Comparison of ENCODE assay signal across 8 mouse cellular contexts in the genomic region with DNA sequence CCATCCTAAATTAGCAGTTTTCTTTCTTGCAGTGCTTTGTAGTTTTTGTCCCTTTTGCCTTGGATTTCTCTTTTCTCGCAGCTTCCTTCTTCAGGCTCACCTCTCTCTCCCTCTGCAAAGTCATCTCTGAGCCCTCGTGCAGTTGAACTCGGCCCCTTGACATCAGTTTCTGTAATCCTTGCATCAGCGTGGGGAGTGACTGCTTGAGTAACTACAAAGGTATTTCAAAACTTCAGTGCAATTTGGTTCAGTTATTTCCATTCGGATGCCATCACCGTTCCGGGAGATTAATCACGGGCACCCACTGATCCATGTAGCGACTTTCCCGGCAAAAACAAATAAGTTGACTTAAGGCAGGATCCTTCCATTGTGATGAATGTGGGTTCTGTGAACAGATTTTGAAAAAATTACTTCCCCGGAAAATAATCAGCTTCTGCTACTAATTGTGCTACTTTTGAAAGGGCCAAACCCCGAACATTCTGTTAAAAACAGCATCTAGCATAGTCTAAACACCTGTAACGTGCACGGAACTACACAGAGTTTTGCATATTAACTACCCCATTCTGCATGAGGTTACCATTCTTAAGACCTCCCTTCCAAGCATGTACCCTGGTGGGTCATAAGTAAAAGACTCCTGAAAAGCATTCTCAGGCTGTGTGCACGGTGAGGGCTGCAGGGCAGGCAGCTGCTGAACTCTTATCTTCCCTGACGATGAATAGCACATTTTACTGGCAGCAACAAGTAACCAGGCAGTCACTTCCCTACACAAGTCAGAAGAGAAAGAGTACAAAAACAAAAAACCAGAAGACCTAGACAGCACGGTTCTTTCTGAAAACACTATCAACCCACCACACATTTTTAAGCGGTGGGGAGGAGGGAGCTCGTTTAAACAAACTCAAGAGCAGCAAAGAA. TPM values are rescaled to one million over a fixed set of nuclear protein-coding genes. Genes with fewer than 3 reads are reported as not detected.
DNase-seq lines count a peak whose midpoint lies in the region; ATAC-seq lines count a peak whose summit lies in the region.

No protein-coding gene starts in this region.

- H3K4me2 ChIP-seq in intestine, embryonic 16.5 days (ENCODE audit: low read depth, low read length): peak overlapping the region; percentile 78

- peaks cover 8% of the 10 kb centered on the region; the same call in 1 of the 2 replicates for H3K4me1 ChIP-seq in intestine, embryonic 16.5 days (ENCODE audit: control insufficient read depth, insufficient read depth, low read length)

- no peaks in the 10 kb centered on the region for H3K27me3 ChIP-seq in intestine, embryonic 16.5 days (replicated peaks; ENCODE audit: control insufficient read depth, insufficient read depth, low read length)

- ATAC-seq in erythroblast, adult 5-6 weeks (replicated peaks; ENCODE audit: low FRiP score, poor library complexity, severe bottlenecking): peak; percentile 67
- ATAC-seq in intestine, embryonic 16.5 days: peak; percentile 16; the same call in 1 of the 2 replicates
- ATAC-seq in neutrophil, adult 5-6 weeks (ENCODE audit: extremely low read depth, insufficient number of reproducible peaks, low FRiP score, poor library complexity, severe bottlenecking): peak; percentile 34; the same call in 1 of the 2 replicates

- peak overlapping the region; percentile 97 for H3K27ac ChIP-seq in intestine, embryonic 16.5 days (ENCODE audit: low read length)

- peak overlapping the region; percentile 96 for H3K4me3 ChIP-seq in intestine, embryonic 16.5 days (ENCODE audit: low read length)

- peak overlapping the region; percentile 90 for H3K9ac ChIP-seq in intestine, embryonic 16.5 days (ENCODE audit: low read depth, low read length)

- H3K36me3 ChIP-seq in intestine, embryonic 16.5 days (ENCODE audit: control insufficient read depth, insufficient read depth, low read length): no peaks in the 10 kb centered on the region

- WGBS in intestine, embryonic 16.5 days: 14% methylated on average over 19 of the region's 19 CpGs

- peak; percentile 18 for DNase-seq in thymus, postnatal 14 days
- DNase-seq in thymus, adult 18-20 months: no peak
- peak; percentile 47 to 65 for DNase-seq in lung, adult 18-20 months
- DNase-seq in layer of hippocampus, adult 9-11 months: no peak
- DNase-seq in layer of hippocampus, adult 8-10 months (ENCODE audit: low spot score in 2 of 2): no peak

- H3K9me3 ChIP-seq in intestine, embryonic 16.5 days (ENCODE audit: control insufficient read depth, low read length): no peaks in the 10 kb centered on the region

RNA-seq across cellular contexts. Expression of gene Gadd45a, which starts 1.6 kb away (rescaled TPM):
- total RNA-seq in erythroblast, adult 5-6 weeks (2015; ENCODE audit: low replicate concordance): 401 and 415 TPM in 2 replicates
- 648 and 695 TPM in 2 replicates for total RNA-seq in erythroblast, adult 5-6 weeks (2017; ENCODE audit: low replicate concordance)
- polyA plus RNA-seq in intestine, embryonic 16.5 days (2015; fragmentation: Nextera tagmentation; extraction: Ambion mirVana): 27.4 and 30.2 TPM in 2 replicates
- 179 and 195 TPM in 2 replicates for total RNA-seq in neutrophil, adult 5-6 weeks (2017)
- total RNA-seq in layer of hippocampus, adult 8-10 months (2022): 1 to 10 TPM; 6.0 to 8.9 (median 8.0) TPM

Comparison
In these comparisons a context has a peak if more than half of its experiments do, and no peak if none do; other contexts are left out.
1. DNase-seq: peak in thymus, postnatal 14 days (single experiment) and lung, adult 18-20 months (2 of 2); none in thymus, adult 18-20 months (0 of 2), layer of hippocampus, adult 9-11 months (single experiment) and layer of hippocampus, adult 8-10 months (0 of 2).
2. ATAC-seq: peak in every context shown above with its lines; median percentile 67 in erythroblast, adult 5-6 weeks; 34 in neutrophil, adult 5-6 weeks; 16 in intestine, embryonic 16.5 days.
3. RNA of gene Gadd45a, which starts 1.6 kb away (total RNA-seq): 401 to 695 TPM in erythroblast, adult 5-6 weeks and 179 to 195 TPM in neutrophil, adult 5-6 weeks; 6.0 to 8.9 TPM in layer of hippocampus, adult 8-10 months; every median in the first group is over 10 times any median in the second.